Mouse (Mus musculus) testis, adult 2 months (tissue): Measurements from ENCODE around the gene Pxylp1. TPM values are rescaled to one million over a fixed set of nuclear protein-coding genes. Genes with fewer than 3 reads are reported as not detected.
"Not testable (repeated sequence)": the region's sequence is repeated elsewhere in the genome, so short reads cannot be mapped to it uniquely, and the experiment has no call there.

ENCODE experiments used
- H3K27ac ChIP-seq: fragments of 200-500 bp; 2 replicates; pipeline ENCODE4 v1.5.1; 2012; ENCODE audit warnings: low read depth, low read length; ENCODE audit not compliant: control insufficient read depth, insufficient read depth
- H3K27me3 ChIP-seq: fragments of 200-500 bp; 2 replicates; pipeline ENCODE4 v1.6.1; 2012; ENCODE audit warnings: mild to moderate bottlenecking, low read length, moderate library complexity; ENCODE audit not compliant: control insufficient read depth, insufficient read depth
- H3K36me3 ChIP-seq: fragments of 200-500 bp; 2 replicates; pipeline ENCODE4 v1.6.1; 2012; ENCODE audit warnings: mild to moderate bottlenecking, low read length; ENCODE audit not compliant: control insufficient read depth, insufficient read depth
- H3K4me1 ChIP-seq: fragments of 200-500 bp; 2 replicates; pipeline ENCODE4 v1.6.1; 2012; ENCODE audit warnings: low read length; ENCODE audit not compliant: control insufficient read depth, insufficient read depth
- H3K4me3 ChIP-seq: fragments of 200-500 bp; 2 replicates; pipeline ENCODE4 v1.5.1; 2012; ENCODE audit warnings: low read depth, mild to moderate bottlenecking, low read length, moderate library complexity, mixed read lengths; ENCODE audit not compliant: control insufficient read depth
- CTCF ChIP-seq: fragments of 200-500 bp; IDR thresholded peaks from 2 replicates; pipeline ENCODE4 v1.5.1; 2012; ENCODE audit warnings: low read depth, mild to moderate bottlenecking, inconsistent platforms, low read length, moderate library complexity; ENCODE audit not compliant: control insufficient read depth, insufficient read depth, insufficient replicate concordance
- POLR2A ChIP-seq: fragments of 200-500 bp; IDR thresholded peaks from 2 replicates; pipeline ENCODE4 v1.6.1; 2012; ENCODE audit warnings: low read depth, mild to moderate bottlenecking, inconsistent platforms, low read length, moderate library complexity; ENCODE audit not compliant: control insufficient read depth
- polyA plus RNA-seq: library from polyadenylated mRNA; depleted of rRNA; stranded (reverse); fragments of >200 nt; gene quantifications from 2 replicates; pipeline ENCODE4 v1.2.3, GENCODE M21; 2012; rRNA removed

The Pxylp1 gene
- polyA plus RNA-seq, result 3.7 and 4.5 TPM in 2 replicates

- no peak within 1 kb of the TSS for H3K4me3 ChIP-seq
- no peak within 1 kb of the TSS for H3K27ac ChIP-seq
- no peak for TF ChIP-seq CTCF
- no peak for TF ChIP-seq POLR2A
- no peaks in the 10 kb centered on the region for H3K36me3 ChIP-seq
- H3K27me3 ChIP-seq, result no peaks in the 10 kb centered on the region
- peaks cover 10% of the 10 kb centered on the region for H3K4me1 ChIP-seq
Observed at GRCm38 (mm10) chr9:96892546-96892945, at the start of gene Pxylp1. Gene Pxylp1, minus strand, starts transcription at chr9:96892669.

GRCm38 (mm10) chr9:96938887-96939286 lies 46.4 kb upstream of the Pxylp1 start:
- TF ChIP-seq POLR2A (no peak), CTCF (no peak)
- Histone ChIP-seq H3K27me3 (no peaks in the 10 kb centered on the region), H3K4me1 (no peaks in the 10 kb centered on the region), H3K4me3 (no peak overlapping the region), H3K27ac (no peak overlapping the region), H3K36me3 (no peaks in the 10 kb centered on the region)

GRCm38 (mm10) chr9:96936427-96936826 lies 44.0 kb upstream of the Pxylp1 start:
- H3K4me3 ChIP-seq, H3K36me3 ChIP-seq, H3K4me1 ChIP-seq, H3K27me3 ChIP-seq, H3K27ac ChIP-seq: not testable (repeated sequence)

- no peak for TF ChIP-seq POLR2A
- no peak for TF ChIP-seq CTCF
- no peak overlapping the region for H3K4me3 ChIP-seq
- H3K4me1 ChIP-seq, result no peaks in the 10 kb centered on the region
- H3K27me3 ChIP-seq, result no peaks in the 10 kb centered on the region
- no peak overlapping the region for H3K27ac ChIP-seq
- H3K36me3 ChIP-seq, result no peaks in the 10 kb centered on the region
Observed at GRCm38 (mm10) chr9:96935556-96936300, 43.3 kb upstream of the Pxylp1 start.

GRCm38 (mm10) chr9:96934816-96935215 lies 42.3 kb upstream of the Pxylp1 start:
- H3K27ac ChIP-seq, result no peak overlapping the region
- no peak overlapping the region for H3K4me3 ChIP-seq
- no peaks in the 10 kb centered on the region for H3K4me1 ChIP-seq
- no peaks in the 10 kb centered on the region for H3K36me3 ChIP-seq
- H3K27me3 ChIP-seq, result no peaks in the 10 kb centered on the region
- no peak for TF ChIP-seq CTCF
- TF ChIP-seq POLR2A, result no peak

GRCm38 (mm10) chr9:96932751-96933150 lies 40.3 kb upstream of the Pxylp1 start:
- TF ChIP-seq CTCF (no peak), POLR2A (no peak)
- Histone ChIP-seq H3K4me1 (no peaks in the 10 kb centered on the region), H3K4me3 (no peak overlapping the region), H3K36me3 (no peaks in the 10 kb centered on the region), H3K27me3 (no peaks in the 10 kb centered on the region), H3K27ac (no peak overlapping the region)

- no peak for TF ChIP-seq POLR2A
- no peak for TF ChIP-seq CTCF
- Histone ChIP-seq H3K36me3 (no peaks in the 10 kb centered on the region), H3K27ac (peak overlapping the region; percentile 41), H3K4me1 (peaks cover 11% of the 10 kb centered on the region), H3K4me3 (peak overlapping the region; percentile 6; the same call in 1 of the 2 replicates), H3K27me3 (no peaks in the 10 kb centered on the region)
Observed at GRCm38 (mm10) chr9:96923577-96924316, 31.3 kb upstream of the Pxylp1 start.
